Mouse (Mus musculus): ENCODE data around the gene Lcp1. TPM values are rescaled to one million over a fixed set of nuclear protein-coding genes. Genes with fewer than 3 reads are reported as not detected.

Gene Lcp1
- polyA plus RNA-seq, 1 experiment = 5.5 TPM

GRCm38 (mm10) chr14:75246024-75247000 is 115.4 kb downstream of the Lcp1 start:
- no peak for TF ChIP-seq CTCF (IDR thresholded peaks at IDR 0.05; ENCODE audit: extremely low read depth, insufficient read depth, low read length)
- no peak overlapping the region for H3K27ac ChIP-seq (ENCODE audit: insufficient read depth, low read length)
- H3K4me3 ChIP-seq (ENCODE audit: insufficient read depth, low read length) = no peak overlapping the region
- no peaks in the 10 kb centered on the region for H3K4me1 ChIP-seq (ENCODE audit: control insufficient read depth, insufficient read depth, low read length)

- TF ChIP-seq POLR2A (IDR thresholded peaks at IDR 0.05; ENCODE audit: extremely low read depth, insufficient read depth, low read length) = no peak
- TF ChIP-seq CTCF (IDR thresholded peaks at IDR 0.05; ENCODE audit: extremely low read depth, insufficient read depth, low read length) = no peak
- no peaks in the 10 kb centered on the region for H3K4me1 ChIP-seq (ENCODE audit: control insufficient read depth, insufficient read depth, low read length)
- H3K27ac ChIP-seq (ENCODE audit: insufficient read depth, low read length) = no peak overlapping the region
- no peak overlapping the region for H3K4me3 ChIP-seq (ENCODE audit: insufficient read depth, low read length)
Observed at GRCm38 (mm10) chr14:75250432-75250831, 119.5 kb downstream of the Lcp1 start.

- H3K4me3 ChIP-seq (ENCODE audit: insufficient read depth, low read length) = no peak overlapping the region
Observed at GRCm38 (mm10) chr14:75256521-75256920, 125.6 kb downstream of the Lcp1 start.

GRCm38 (mm10) chr14:75269531-75269930 is 138.6 kb downstream of the Lcp1 start:
- TF ChIP-seq POLR2A (IDR thresholded peaks at IDR 0.05; ENCODE audit: extremely low read depth, insufficient read depth, low read length) (no peak), CTCF (IDR thresholded peaks at IDR 0.05; ENCODE audit: extremely low read depth, insufficient read depth, low read length) (no peak)
- Histone ChIP-seq H3K4me1 (ENCODE audit: control insufficient read depth, insufficient read depth, low read length) (no peaks in the 10 kb centered on the region), H3K27ac (ENCODE audit: insufficient read depth, low read length) (no peak overlapping the region), H3K4me3 (ENCODE audit: insufficient read depth, low read length) (no peak overlapping the region)

More at GRCm38 (mm10) chr14:75256521-75256920, 125.6 kb downstream of the Lcp1 start:
- no peaks in the 10 kb centered on the region for H3K4me1 ChIP-seq (ENCODE audit: control insufficient read depth, insufficient read depth, low read length)
- TF ChIP-seq POLR2A (IDR thresholded peaks at IDR 0.05; ENCODE audit: extremely low read depth, insufficient read depth, low read length) = no peak
- TF ChIP-seq CTCF (IDR thresholded peaks at IDR 0.05; ENCODE audit: extremely low read depth, insufficient read depth, low read length) = no peak
- no peak overlapping the region for H3K27ac ChIP-seq (ENCODE audit: insufficient read depth, low read length)

- Histone ChIP-seq H3K27ac (ENCODE audit: insufficient read depth, low read length) (no peak overlapping the region), H3K4me1 (ENCODE audit: control insufficient read depth, insufficient read depth, low read length) (no peaks in the 10 kb centered on the region), H3K4me3 (ENCODE audit: insufficient read depth, low read length) (no peak overlapping the region)
- no peak for TF ChIP-seq CTCF (IDR thresholded peaks at IDR 0.05; ENCODE audit: extremely low read depth, insufficient read depth, low read length)
- no peak for TF ChIP-seq POLR2A (IDR thresholded peaks at IDR 0.05; ENCODE audit: extremely low read depth, insufficient read depth, low read length)
Observed at GRCm38 (mm10) chr14:75279716-75280115, 148.8 kb downstream of the Lcp1 start.

- no peak overlapping the region for H3K4me3 ChIP-seq (ENCODE audit: insufficient read depth, low read length)
- TF ChIP-seq CTCF (IDR thresholded peaks at IDR 0.05; ENCODE audit: extremely low read depth, insufficient read depth, low read length) (no peak), POLR2A (IDR thresholded peaks at IDR 0.05; ENCODE audit: extremely low read depth, insufficient read depth, low read length) (no peak)
- no peak overlapping the region for H3K27ac ChIP-seq (ENCODE audit: insufficient read depth, low read length)
- H3K4me1 ChIP-seq (ENCODE audit: control insufficient read depth, insufficient read depth, low read length) = peaks cover under 1% of the 10 kb centered on the region; the same call in 1 of the 2 replicates
Observed at GRCm38 (mm10) chr14:75280406-75280805, 149.5 kb downstream of the Lcp1 start.

Other genes starting within 250 kb of the Lcp1 start
- gene Lrch1, start 183.2 kb upstream of the Lcp1 start, polyA plus RNA-seq (2012; rRNA removed) = 13.6 and 15.1 TPM in 2 replicates
- 1.6 and 1.9 TPM in 2 replicates for gene Rubcnl, start 115.1 kb upstream of the Lcp1 start, polyA plus RNA-seq (2012; rRNA removed)
- 0.04 TPM in 2 replicates for gene Lrrc63, start 220 bp upstream of the Lcp1 start, polyA plus RNA-seq (2012; rRNA removed)
- gene Cpb2, start 111.2 kb downstream of the Lcp1 start, polyA plus RNA-seq (2012; rRNA removed) = not detected in 2 replicates
- 32.1 and 33.3 TPM in 2 replicates for gene Zc3h13, start 153.3 kb downstream of the Lcp1 start, polyA plus RNA-seq (2012; rRNA removed)

All from cortical plate, adult 2 months (tissue).